7 mouse cellular contexts compared by ENCODE assay signal in the genomic region with DNA sequence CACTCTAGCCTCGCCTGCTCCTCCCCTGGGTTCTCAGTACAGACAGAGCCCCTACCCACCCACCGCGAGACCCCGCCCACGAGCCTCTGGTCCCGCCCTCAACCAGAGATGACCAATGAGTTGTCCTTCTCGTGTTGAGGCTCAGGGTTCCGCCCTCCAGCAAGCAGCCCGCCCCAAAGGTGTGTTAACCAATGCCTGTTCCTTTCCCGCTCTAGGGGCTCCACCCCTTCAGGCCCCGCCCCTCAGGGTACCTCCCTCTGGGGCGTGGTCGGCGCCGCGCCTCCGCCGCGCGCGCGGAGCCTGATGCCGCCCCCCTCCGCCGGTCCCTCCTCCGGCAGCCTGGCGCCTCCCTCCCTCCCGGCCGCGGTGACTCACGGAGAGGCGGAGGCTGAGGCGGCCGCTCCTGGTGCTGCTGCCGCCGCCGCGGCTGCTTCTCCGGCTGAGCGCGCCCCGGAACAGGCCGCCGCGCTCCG. TPM values are rescaled to one million over a fixed set of nuclear protein-coding genes. Genes with fewer than 3 reads are reported as not detected.
A peak's percentile ranks its signal among the peaks of the same experiment; 100 is the strongest.
DNase-seq lines count a peak whose midpoint lies in the region; ATAC-seq lines count a peak whose summit lies in the region.

A gene (plus strand): TSS at position 369 of the 473 bp plus-strand sequence.

- peak within 1 kb of the TSS; percentile 92 for H3K9ac ChIP-seq in midbrain, embryonic 13.5 days (replicated peaks)

- H3K36me3 ChIP-seq in embryonic facial prominence, embryonic 10.5 days (replicated peaks): no peaks in the 10 kb centered on the region; the same call in 1 of the 2 replicates
- H3K36me3 ChIP-seq in limb, embryonic 10.5 days: 0 out of 2 replicates have a peak, but pooled peaks cover 13% of the 10 kb centered on the region
- H3K36me3 ChIP-seq in midbrain, embryonic 13.5 days: no peaks in the 10 kb centered on the region

- WGBS in embryonic facial prominence, embryonic 10.5 days: under 1% methylated on average over 46 of the region's 46 CpGs
- WGBS in limb, embryonic 10.5 days: under 1% methylated on average over 46 of the region's 46 CpGs
- under 1% methylated on average over 27 of the region's 46 CpGs for WGBS in midbrain, embryonic 13.5 days

- peak; percentile 97 for ATAC-seq in granulocyte monocyte progenitor cell, adult 5-6 weeks (replicated peaks; ENCODE audit: poor library complexity, severe bottlenecking)
- ATAC-seq in midbrain, embryonic 13.5 days: peak; percentile 98

- no peaks in the 10 kb centered on the region for H3K9me3 ChIP-seq in embryonic facial prominence, embryonic 10.5 days
- no peaks in the 10 kb centered on the region for H3K9me3 ChIP-seq in limb, embryonic 10.5 days (replicated peaks)
- H3K9me3 ChIP-seq in midbrain, embryonic 13.5 days: no peaks in the 10 kb centered on the region

- H3K27ac ChIP-seq in embryonic facial prominence, embryonic 10.5 days (replicated peaks): peak within 1 kb of the TSS; percentile 89
- peak within 1 kb of the TSS; percentile 92 for H3K27ac ChIP-seq in limb, embryonic 10.5 days
- peak within 1 kb of the TSS; percentile 53; the same call in 1 of the 2 replicates for H3K27ac ChIP-seq in midbrain, embryonic 13.5 days

- H3K4me2 ChIP-seq in midbrain, embryonic 13.5 days (replicated peaks): peak within 1 kb of the TSS; percentile 93

- H3K4me1 ChIP-seq in embryonic facial prominence, embryonic 10.5 days: peaks cover 40% of the 10 kb centered on the region
- H3K4me1 ChIP-seq in limb, embryonic 10.5 days: peaks cover 45% of the 10 kb centered on the region
- peaks cover 23% of the 10 kb centered on the region for H3K4me1 ChIP-seq in midbrain, embryonic 13.5 days (replicated peaks)

- peak; percentile 99 for DNase-seq in adrenal gland, postnatal 10 days
- peak; percentile 98 for DNase-seq in embryonic facial prominence, embryonic 10.5 days (ENCODE audit: low spot score)
- DNase-seq in kidney, adult 11 months: peak; percentile 99
- DNase-seq in limb, embryonic 10.5 days (ENCODE audit: low spot score): peak; percentile 97
- DNase-seq in spleen, adult 12 weeks (ENCODE audit: low spot score): peak; percentile 87

- H3K27me3 ChIP-seq in embryonic facial prominence, embryonic 10.5 days (replicated peaks; ENCODE audit: low read depth, poor library complexity, severe bottlenecking): no peaks in the 10 kb centered on the region
- H3K27me3 ChIP-seq in limb, embryonic 10.5 days (ENCODE audit: low read depth, poor library complexity, severe bottlenecking): no peaks in the 10 kb centered on the region
- no peaks in the 10 kb centered on the region for H3K27me3 ChIP-seq in midbrain, embryonic 13.5 days

- peak within 1 kb of the TSS; percentile 74 for H3K4me3 ChIP-seq in embryonic facial prominence, embryonic 10.5 days
- peak within 1 kb of the TSS; percentile 92 for H3K4me3 ChIP-seq in limb, embryonic 10.5 days
- peak within 1 kb of the TSS; percentile 86 for H3K4me3 ChIP-seq in midbrain, embryonic 13.5 days (replicated peaks)

RNA-seq across cellular contexts. Expression of the gene that starts here (rescaled TPM):
- total RNA-seq in adrenal gland, postnatal 10 days (2021): 10 to 100 TPM; 39.5 to 42.0 TPM
- polyA plus RNA-seq in embryonic facial prominence, embryonic 10.5 days (2016; fragmentation: Nextera tagmentation; extraction: Ambion mirVana): 67.5 TPM in 2 replicates
- 3.5 and 8.7 TPM in 2 replicates for total RNA-seq in granulocyte monocyte progenitor cell, adult 5-6 weeks (2014; fragmentation: Nextera tagmentation)
- total RNA-seq in granulocyte monocyte progenitor cell, adult 5-6 weeks (2017): 2.8 and 4.6 TPM in 2 replicates
- polyA plus RNA-seq in limb, embryonic 10.5 days (2016; fragmentation: Nextera tagmentation; extraction: Ambion mirVana): 67.1 and 78.4 TPM in 2 replicates
- 74.6 and 79.6 TPM in 2 replicates for polyA plus RNA-seq in midbrain, embryonic 13.5 days (2015; fragmentation: Nextera tagmentation; extraction: Ambion mirVana)

Comparison
In these comparisons a context has a peak if more than half of its experiments do, and no peak if none do; other contexts are left out.
1. Peak in every context shown above with its lines: DNase-seq, ATAC-seq, H3K4me3 ChIP-seq and H3K27ac ChIP-seq.
2. RNA of the gene that starts here (total RNA-seq): 39.5 to 42.0 TPM in adrenal gland, postnatal 10 days; 2.8 to 8.7 TPM in granulocyte monocyte progenitor cell, adult 5-6 weeks; every median in the first group is over 4 times any median in the second.